Mouse (Mus musculus) testis, adult 10 weeks (tissue): ENCODE data around the gene Gprasp2. TPM values are rescaled to one million over a fixed set of nuclear protein-coding genes. Genes with fewer than 3 reads are reported as not detected.

ENCODE experiments used
- polyA plus RNA-seq: library from polyadenylated mRNA; stranded (reverse); fragments of 350-450 nt; fragmentation: Illumina TruSeq; extraction: RNeasy Lipid Tissue Mini Kit (QIAGEN cat#74804); gene quantifications from one replicate; pipeline ENCODE4 v1.2.3, GENCODE M21; 2014; ENCODE audit warnings: low read depth, low replicate concordance

Gprasp2 gene
- 27.8 TPM for polyA plus RNA-seq

GRCm38 (mm10) chrX:135838521-135839360, at the start of gene Gprasp2:
Gene Gprasp2, plus strand, starts transcription at chrX:135839034.

DNA sequence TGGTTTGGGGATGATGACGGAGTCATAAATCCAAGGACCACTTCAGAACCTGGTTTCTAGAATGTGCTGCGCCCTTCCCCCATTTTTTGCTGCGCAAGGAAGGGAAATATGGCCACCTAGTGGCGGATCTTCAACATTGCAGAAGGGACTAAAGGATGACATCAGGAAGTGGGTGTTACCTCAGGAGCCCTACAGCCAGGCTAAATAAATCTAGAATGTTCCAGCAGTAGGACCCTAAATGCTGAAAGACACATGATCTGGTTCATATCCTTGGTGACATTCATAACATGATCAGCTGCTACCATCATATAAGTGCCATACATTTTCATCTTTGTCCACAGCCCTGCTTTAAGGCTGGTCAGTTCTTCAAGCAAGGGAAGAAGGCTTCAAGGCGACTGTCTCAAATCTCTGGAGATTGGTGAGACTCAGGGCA, 41.6 kb upstream of the Gprasp2 start, which contains the start of gene Bhlhb9:
Gene Bhlhb9 (plus strand): TSS at position 383 of the 433 bp plus-strand sequence.

Other genes starting within 250 kb of the Gprasp2 start
- 1.4 TPM for gene Nxf7, start 240.3 kb upstream of the Gprasp2 start, polyA plus RNA-seq
- gene Prame, start 211.3 kb upstream of the Gprasp2 start, polyA plus RNA-seq = 25.3 TPM
- 158 TPM for gene Tcp11x2, start 145.2 kb upstream of the Gprasp2 start, polyA plus RNA-seq
- gene Tmsb15a, start 113.8 kb upstream of the Gprasp2 start, polyA plus RNA-seq = 673 TPM
- gene Armcx5, start 96.3 kb upstream of the Gprasp2 start, polyA plus RNA-seq = 11.7 TPM
- 31.2 TPM for gene Gprasp1, start 96.3 kb upstream of the Gprasp2 start, polyA plus RNA-seq
- gene Bhlhb9, start 41.4 kb upstream of the Gprasp2 start, polyA plus RNA-seq = 16.4 TPM
- gene Arxes2, start 154.8 kb downstream of the Gprasp2 start, polyA plus RNA-seq = 24.8 TPM
- 1.3 TPM for gene Arxes1, start 194.3 kb downstream of the Gprasp2 start, polyA plus RNA-seq
- gene Bex2, start 229.2 kb downstream of the Gprasp2 start, polyA plus RNA-seq = 2.3 TPM
- 151 TPM for gene Nxf3, start 246.2 kb downstream of the Gprasp2 start, polyA plus RNA-seq